Mouse (Mus musculus): ENCODE results near the gene Snx29. TPM values are rescaled to one million over a fixed set of nuclear protein-coding genes. Genes with fewer than 3 reads are reported as not detected.

Snx29 gene
- total RNA-seq, 1 experiment, result 9.6 TPM

DNA sequence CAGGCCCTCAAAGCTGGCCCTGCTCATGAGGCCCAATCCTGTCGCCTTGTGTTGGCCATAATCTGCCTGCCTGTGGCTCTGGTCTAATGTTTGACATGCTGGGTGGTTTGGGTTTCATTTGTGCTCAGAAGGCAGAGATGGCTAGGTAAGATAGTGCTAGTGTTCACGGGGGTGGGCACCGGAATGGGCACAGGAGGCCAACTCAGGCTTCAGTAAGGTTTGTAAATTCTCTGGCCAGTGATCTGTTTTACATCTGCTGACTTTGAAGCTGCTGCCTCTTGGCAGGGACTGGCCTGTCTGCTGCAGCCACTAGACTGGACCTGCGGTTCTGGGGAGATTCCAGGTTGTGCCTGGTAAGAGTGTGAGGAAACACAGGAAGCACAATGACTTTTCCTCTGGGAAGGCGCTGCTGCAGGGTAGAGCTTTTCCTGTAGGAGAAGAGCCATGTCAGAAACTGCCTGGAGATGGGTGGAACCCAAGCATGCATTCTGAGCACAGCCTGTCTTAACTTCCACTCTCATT lies 408.4 kb downstream of the Snx29 start:
- TF ChIP-seq ZC3H11A (IDR thresholded peaks at IDR 0.05; ENCODE audit: borderline replicate concordance, low read depth, low read length) (no peak), CHD2 (IDR thresholded peaks at IDR 0.05; ENCODE audit: low read depth, low read length) (no peak), MAFK (IDR thresholded peaks at IDR 0.05; ENCODE audit: insufficient read depth, low read depth, low read length) (no peak), ZNF384 (IDR thresholded peaks at IDR 0.05; ENCODE audit: low read depth, low read length) (no peak), HCFC1 (IDR thresholded peaks at IDR 0.05; ENCODE audit: borderline replicate concordance, insufficient read depth, low read length) (no peak)
- Histone ChIP-seq H3K9ac (ENCODE audit: insufficient read depth, low read depth, low read length, poor library complexity, severe bottlenecking) (no peak overlapping the region), H3K36me3 (ENCODE audit: control insufficient read depth, insufficient read depth, low read length, poor library complexity, severe bottlenecking) (no peaks in the 10 kb centered on the region), H3K4me3 (ENCODE audit: insufficient read depth in 1 of 2, low read depth in 1 of 2, low read length in 2 of 2, poor library complexity in 1 of 2, severe bottlenecking in 1 of 2) (no peak overlapping the region), H3K9me3 (ENCODE audit: control insufficient read depth, insufficient read depth, low read depth, low read length) (no peaks in the 10 kb centered on the region), H3K27ac (ENCODE audit: insufficient read depth, low read depth, low read length, poor library complexity, severe bottlenecking) (no peak overlapping the region), H3K4me1 (ENCODE audit: control insufficient read depth in 2 of 2, insufficient read depth in 2 of 2, low read length in 2 of 2, poor library complexity in 1 of 2) (peaks cover 0 to 2% of the 10 kb centered on the region in 2 experiments; a peak in 1 of 4 replicates)
- no peak for DNase-seq (ENCODE audit: low read depth, low spot score)
- in situ Hi-C loops (cut with MboI; ENCODE audit: low sequenced_read_pairs in 2 of 2, unreplicated experiment in 2 of 2), result no loop called here

GRCm38 (mm10) chr16:11738341-11738740 lies 415.6 kb downstream of the Snx29 start:
- peaks cover 3 to 9% of the 10 kb centered on the region in 2 experiments; a peak in 3 of 4 replicates for H3K4me1 ChIP-seq (ENCODE audit: control insufficient read depth in 2 of 2, insufficient read depth in 2 of 2, low read length in 2 of 2, poor library complexity in 1 of 2)
- no peak overlapping the region for H3K9ac ChIP-seq (ENCODE audit: insufficient read depth, low read depth, low read length, poor library complexity, severe bottlenecking)
- no peak overlapping the region for H3K27ac ChIP-seq (ENCODE audit: insufficient read depth, low read depth, low read length, poor library complexity, severe bottlenecking)
- in situ Hi-C loops (cut with MboI; ENCODE audit: low sequenced_read_pairs in 2 of 2, unreplicated experiment in 2 of 2), result no loop called here
- DNase-seq (ENCODE audit: low read depth, low spot score), result peak; percentile 31
- no peak overlapping the region for H3K4me3 ChIP-seq (ENCODE audit: insufficient read depth in 1 of 2, low read depth in 1 of 2, low read length in 2 of 2, poor library complexity in 1 of 2, severe bottlenecking in 1 of 2)
- TF ChIP-seq ZNF384 (IDR thresholded peaks at IDR 0.05; ENCODE audit: low read depth, low read length), result no peak
- TF ChIP-seq MAFK (IDR thresholded peaks at IDR 0.05; ENCODE audit: insufficient read depth, low read depth, low read length), result no peak
- TF ChIP-seq HCFC1 (IDR thresholded peaks at IDR 0.05; ENCODE audit: borderline replicate concordance, insufficient read depth, low read length), result no peak
- no peak for TF ChIP-seq ZC3H11A (IDR thresholded peaks at IDR 0.05; ENCODE audit: borderline replicate concordance, low read depth, low read length)
- no peak for TF ChIP-seq CHD2 (IDR thresholded peaks at IDR 0.05; ENCODE audit: low read depth, low read length)
- H3K9me3 ChIP-seq (ENCODE audit: control insufficient read depth, insufficient read depth, low read depth, low read length), result no peaks in the 10 kb centered on the region
- H3K36me3 ChIP-seq (ENCODE audit: control insufficient read depth, insufficient read depth, low read length, poor library complexity, severe bottlenecking), result no peaks in the 10 kb centered on the region

- no peak for DNase-seq (ENCODE audit: low read depth, low spot score)
- H3K4me3 ChIP-seq (ENCODE audit: insufficient read depth in 1 of 2, low read depth in 1 of 2, low read length in 2 of 2, poor library complexity in 1 of 2, severe bottlenecking in 1 of 2), result no peak overlapping the region
- TF ChIP-seq ZC3H11A (IDR thresholded peaks at IDR 0.05; ENCODE audit: borderline replicate concordance, low read depth, low read length) (no peak), ZNF384 (IDR thresholded peaks at IDR 0.05; ENCODE audit: low read depth, low read length) (no peak), CHD2 (IDR thresholded peaks at IDR 0.05; ENCODE audit: low read depth, low read length) (no peak), MAFK (IDR thresholded peaks at IDR 0.05; ENCODE audit: insufficient read depth, low read depth, low read length) (no peak), HCFC1 (IDR thresholded peaks at IDR 0.05; ENCODE audit: borderline replicate concordance, insufficient read depth, low read length) (no peak)
- H3K9me3 ChIP-seq (ENCODE audit: control insufficient read depth, insufficient read depth, low read depth, low read length), result no peaks in the 10 kb centered on the region
- no peak overlapping the region for H3K27ac ChIP-seq (ENCODE audit: insufficient read depth, low read depth, low read length, poor library complexity, severe bottlenecking)
- no peak overlapping the region for H3K9ac ChIP-seq (ENCODE audit: insufficient read depth, low read depth, low read length, poor library complexity, severe bottlenecking)
- H3K36me3 ChIP-seq (ENCODE audit: control insufficient read depth, insufficient read depth, low read length, poor library complexity, severe bottlenecking), result no peaks in the 10 kb centered on the region
- in situ Hi-C loops (cut with MboI; ENCODE audit: low sequenced_read_pairs in 2 of 2, unreplicated experiment in 2 of 2), result no loop called here
- H3K4me1 ChIP-seq (ENCODE audit: control insufficient read depth in 2 of 2, insufficient read depth in 2 of 2, low read length in 2 of 2, poor library complexity in 1 of 2), result peaks cover 7 to 18% of the 10 kb centered on the region in 2 experiments
Observed at GRCm38 (mm10) chr16:11741951-11742350, 419.2 kb downstream of the Snx29 start.

DNA sequence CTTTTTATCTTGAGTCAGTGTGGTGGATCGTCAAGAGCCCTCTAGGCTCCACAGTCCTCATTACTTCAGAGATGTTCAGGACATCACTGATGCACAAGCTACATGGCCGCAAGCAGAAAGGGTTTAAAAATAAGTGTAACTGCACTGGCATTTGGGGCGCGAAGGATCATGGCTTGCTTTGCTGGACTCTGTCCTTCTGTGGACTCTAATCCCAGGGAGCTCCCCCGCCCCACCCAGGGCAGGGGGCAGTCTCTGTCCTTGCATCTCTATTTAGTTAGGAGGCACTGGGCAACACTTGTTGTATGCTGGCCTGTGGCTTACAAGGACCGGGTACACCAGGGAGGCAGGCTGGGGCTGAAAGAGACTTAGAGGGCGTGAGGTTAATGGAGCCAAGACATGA lies 419.6 kb downstream of the Snx29 start:
- no peak overlapping the region for H3K9ac ChIP-seq (ENCODE audit: insufficient read depth, low read depth, low read length, poor library complexity, severe bottlenecking)

More for the DNA sequence above, 419.6 kb downstream of the Snx29 start:
- Histone ChIP-seq H3K27ac (ENCODE audit: insufficient read depth, low read depth, low read length, poor library complexity, severe bottlenecking) (no peak overlapping the region), H3K36me3 (ENCODE audit: control insufficient read depth, insufficient read depth, low read length, poor library complexity, severe bottlenecking) (no peaks in the 10 kb centered on the region), H3K4me3 (ENCODE audit: insufficient read depth in 1 of 2, low read depth in 1 of 2, low read length in 2 of 2, poor library complexity in 1 of 2, severe bottlenecking in 1 of 2) (no peak overlapping the region), H3K4me1 (ENCODE audit: control insufficient read depth in 2 of 2, insufficient read depth in 2 of 2, low read length in 2 of 2, poor library complexity in 1 of 2) (peaks cover 7 to 18% of the 10 kb centered on the region in 2 experiments), H3K9me3 (ENCODE audit: control insufficient read depth, insufficient read depth, low read depth, low read length) (no peaks in the 10 kb centered on the region)
- TF ChIP-seq ZNF384 (IDR thresholded peaks at IDR 0.05; ENCODE audit: low read depth, low read length) (no peak), CHD2 (IDR thresholded peaks at IDR 0.05; ENCODE audit: low read depth, low read length) (no peak), HCFC1 (IDR thresholded peaks at IDR 0.05; ENCODE audit: borderline replicate concordance, insufficient read depth, low read length) (no peak), ZC3H11A (IDR thresholded peaks at IDR 0.05; ENCODE audit: borderline replicate concordance, low read depth, low read length) (no peak), MAFK (IDR thresholded peaks at IDR 0.05; ENCODE audit: insufficient read depth, low read depth, low read length) (no peak)
- in situ Hi-C loops (cut with MboI; ENCODE audit: low sequenced_read_pairs in 2 of 2, unreplicated experiment in 2 of 2), result no loop called here
- DNase-seq (ENCODE audit: low read depth, low spot score), result no peak
